Mouse (Mus musculus): ENCODE measurements around the gene Olfr1098.

Olfr1098 gene

DNA sequence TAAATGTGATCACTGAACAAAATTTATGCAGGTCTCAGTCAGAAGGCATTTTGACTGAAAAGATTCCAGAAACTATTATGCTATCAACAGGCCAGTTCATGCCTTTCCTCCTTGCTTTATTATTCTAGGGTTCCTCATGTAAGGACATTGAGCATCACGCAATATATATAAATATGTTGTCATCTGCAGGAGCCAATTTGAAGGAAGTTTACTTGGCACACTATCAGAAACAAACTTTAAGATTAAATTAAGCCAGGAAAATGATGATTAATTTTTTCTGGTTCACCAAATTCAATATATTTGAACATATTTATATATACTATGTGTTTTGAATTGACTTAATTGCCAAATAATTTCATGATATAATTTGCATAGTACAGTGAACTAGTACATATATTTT, at the start of gene Olfr1098:
Gene Olfr1098, minus strand, starts transcription at position 101 of the 400 bp plus-strand sequence.
- DNase-seq (ENCODE audit: low read depth, low spot score): no peak

DNA sequence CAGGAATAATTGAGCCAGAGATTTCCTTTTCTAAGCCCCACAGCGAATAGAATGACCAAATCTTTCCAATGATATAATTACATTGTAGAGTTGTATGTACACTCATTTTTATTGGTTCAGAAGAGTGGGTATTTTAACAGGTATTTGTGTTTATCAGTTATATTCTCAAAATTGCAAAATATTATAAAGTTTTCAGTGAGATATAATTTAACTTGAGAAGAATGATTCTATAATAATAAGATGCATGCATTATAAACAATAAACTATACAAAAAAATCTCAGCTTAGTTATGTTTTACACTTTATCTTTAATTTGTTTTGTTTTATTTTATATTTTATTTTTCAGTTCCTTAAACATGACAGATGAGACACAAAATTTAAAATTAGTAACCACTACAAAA, 36.2 kb upstream of the Olfr1098 start, which contains the start of gene Olfr1099:
Gene Olfr1099, minus strand, starts transcription at position 101 of the 400 bp plus-strand sequence.
- no peak for DNase-seq (ENCODE audit: low read depth, low spot score)

- no peak for DNase-seq (ENCODE audit: low read depth, low spot score)
Observed at GRCm38 (mm10) chr2:86926557-86926956, 2.2 kb upstream of the Olfr1098 start.

DNA sequence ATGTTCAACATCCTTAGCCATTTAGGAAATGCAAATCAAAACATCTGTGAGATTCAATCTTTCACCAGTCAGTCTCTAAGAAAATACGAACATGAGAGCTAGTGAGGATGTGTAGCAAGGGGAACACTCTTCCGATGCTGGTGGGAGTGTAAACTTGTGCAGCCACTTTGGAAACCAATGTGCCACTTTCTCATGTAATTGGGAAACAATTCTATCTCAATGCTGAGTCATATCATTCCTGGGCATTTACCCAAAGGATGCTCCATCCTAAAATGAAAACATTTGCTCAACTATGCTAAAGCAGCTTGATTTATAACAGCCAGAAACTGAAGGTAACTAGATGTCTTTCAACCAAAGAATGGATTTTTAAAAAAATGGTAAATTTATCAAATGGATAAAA, 18.7 kb downstream of the Olfr1098 start:
- DNase-seq (ENCODE audit: low read depth, low spot score): no peak

DNA sequence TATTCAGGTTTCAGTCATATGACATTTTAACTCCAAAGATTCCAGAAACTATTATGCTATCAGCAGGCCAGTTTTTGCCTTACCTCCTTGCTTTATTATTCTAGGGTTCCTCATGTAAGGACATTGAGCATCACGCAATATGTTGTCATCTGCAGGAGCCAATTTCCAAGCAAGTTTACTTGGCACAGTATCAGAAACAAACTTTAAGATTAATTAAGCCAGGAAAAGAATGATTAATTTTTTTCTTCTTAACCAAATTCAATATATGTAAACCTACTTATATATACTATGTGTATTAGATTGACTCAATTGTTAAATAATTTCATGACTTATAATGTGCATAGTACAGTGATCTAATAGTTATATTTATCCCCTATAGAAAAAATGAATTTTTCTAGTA, 32.2 kb downstream of the Olfr1098 start, which contains the start of gene Olfr1097:
Gene Olfr1097, minus strand, starts transcription at position 101 of the 400 bp plus-strand sequence.
- DNase-seq (ENCODE audit: low read depth, low spot score): no peak

DNA sequence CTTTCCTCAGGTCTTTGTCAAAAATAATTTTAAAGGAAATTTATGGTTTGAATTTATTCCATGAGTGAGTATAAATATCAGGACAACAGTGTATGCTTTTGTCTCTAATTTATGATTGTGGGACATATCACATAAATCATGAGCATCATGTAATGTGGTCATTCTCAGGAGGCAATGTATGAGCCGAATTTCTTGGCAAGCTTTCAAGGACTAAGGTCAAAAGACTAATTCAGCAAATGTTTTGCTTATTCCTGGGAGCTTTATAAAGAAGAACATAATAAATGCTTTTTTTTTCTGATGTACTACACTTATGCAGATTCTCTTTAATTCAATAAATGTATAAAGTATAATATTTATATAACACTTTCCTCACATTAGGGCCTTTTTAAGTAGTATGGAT, 49.6 kb downstream of the Olfr1098 start, which contains the start of gene Gm13723:
Gene Gm13723, minus strand, starts transcription at position 101 of the 400 bp plus-strand sequence.
- DNase-seq (ENCODE audit: low read depth, low spot score): no peak
